Mouse (Mus musculus) bone marrow, adult 2 months (tissue): Measurements from ENCODE around the gene Cfap70.

Source experiments
- CTCF ChIP-seq: fragments of 200-500 bp; IDR thresholded peaks from 2 replicates; pipeline ENCODE4 v1.5.1; 2011; ENCODE audit warnings: low read length, control low read depth; ENCODE audit not compliant: control insufficient read depth, insufficient read depth
- POLR2A ChIP-seq: fragments of 200-500 bp; IDR thresholded peaks from 2 replicates; pipeline ENCODE4 v1.6.1; 2011; ENCODE audit warnings: low read depth, mild to moderate bottlenecking, control low read depth, low read length, borderline replicate concordance; ENCODE audit not compliant: control insufficient read depth

GRCm38 (mm10) chr14:20423046-20423445, 29.0 kb downstream of the Cfap70 start:
- TF ChIP-seq POLR2A, result no peak
- no peak for TF ChIP-seq CTCF
